Mouse (Mus musculus) adrenal gland, postnatal 10 days (tissue): Measurements from ENCODE around the gene Optn. TPM values are rescaled to one million over a fixed set of nuclear protein-coding genes. Genes with fewer than 3 reads are reported as not detected.
"Not testable (repeated sequence)": the region's sequence is repeated elsewhere in the genome, so short reads cannot be mapped to it uniquely, and the experiment has no call there.

Experiments used
- DNase-seq: peaks from one replicate; pipeline ENCODE4 v3.0.0; 2021; ENCODE audit warnings: mixed read lengths
- long read RNA-seq, 2 experiments: library from polyadenylated mRNA; stranded (forward); transcript quantifications; one replicate each; pipeline ENCODE4 v2.0.0; 2021
- total RNA-seq, 2 experiments: library from RNA; stranded (reverse); gene quantifications; 2 replicates each; pipeline ENCODE4 v1.2.3; 2021

Gene Optn
- 10 to 100 TPM; 62.8 to 75.2 TPM for total RNA-seq
- long read RNA-seq, experiment 1, transcript Optn-201 (15 exons, 2,411 nt) = minor isoform, 20 of 154 reads
- long read RNA-seq, experiment 1, transcript Optn-202 (14 exons, 2,614 nt) = major isoform, 72 of 154 reads
- long read RNA-seq, experiment 1, partial matches to known transcripts = 30 of 154 reads
- long read RNA-seq, experiment 1, other reads (novel, unspliced or antisense) = 32 of 154 reads
- long read RNA-seq, experiment 2, transcript Optn-202 (14 exons, 2,614 nt) = major isoform, 46 of 81 reads
- long read RNA-seq, experiment 2, transcript Optn-201 (15 exons, 2,411 nt) = minor isoform, 6 of 81 reads
- long read RNA-seq, experiment 2, partial matches to known transcripts = 6 of 81 reads
- long read RNA-seq, experiment 2, other reads (novel, unspliced or antisense) = 23 of 81 reads

DNA sequence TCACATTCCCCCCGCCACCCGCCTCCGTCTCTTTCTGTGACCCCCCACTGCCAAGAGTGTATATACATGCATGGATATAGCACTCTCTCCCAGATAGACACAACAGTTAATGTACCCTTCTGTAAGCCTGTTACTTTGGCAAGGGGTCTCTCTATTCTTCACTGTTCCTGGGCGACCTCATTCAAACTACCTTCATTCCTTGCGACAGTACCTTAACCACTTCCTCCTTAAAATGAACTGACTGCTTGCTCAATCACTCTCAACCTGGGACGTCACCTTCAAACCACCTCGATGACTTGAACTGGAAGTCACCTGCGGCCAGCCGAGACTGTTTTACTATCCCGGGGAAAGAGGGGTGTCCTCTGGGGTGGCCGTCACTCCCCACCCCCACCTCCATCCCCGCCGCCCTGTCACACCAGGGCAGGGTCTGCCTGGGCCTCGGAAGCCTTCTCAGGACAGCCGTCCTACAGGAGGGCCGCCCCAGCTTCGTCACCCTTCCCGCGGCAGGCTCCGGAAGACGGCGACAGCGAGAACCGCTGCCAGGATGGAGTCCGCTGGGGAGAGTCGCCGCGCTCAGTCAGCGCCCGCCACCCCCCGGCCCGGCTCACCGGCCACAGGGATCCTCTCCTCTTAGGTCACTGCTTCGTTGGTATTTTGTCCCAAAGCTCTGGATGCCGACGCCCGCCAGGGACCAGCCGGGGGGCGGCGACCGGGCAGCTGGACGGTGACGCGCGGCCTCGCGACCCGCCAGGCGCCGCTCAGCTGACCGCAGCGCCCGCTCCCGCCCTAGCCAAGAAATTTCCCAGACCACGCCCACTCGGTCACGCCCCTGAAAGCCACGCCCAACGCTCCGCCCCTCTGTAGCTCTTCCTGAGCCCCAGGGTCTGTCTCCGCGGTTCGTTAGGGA is at the start of gene Optn:
Optn (minus strand) TSS at position 753 of the 907 bp plus-strand sequence.
- DNase-seq = peak; percentile 95

- no peak for DNase-seq
Measured at GRCm38 (mm10) chr2:5112785-5113291, 49.0 kb upstream of the Optn start.

GRCm38 (mm10) chr2:5102891-5103290 is 39.0 kb upstream of the Optn start:
- DNase-seq = no peak

DNA sequence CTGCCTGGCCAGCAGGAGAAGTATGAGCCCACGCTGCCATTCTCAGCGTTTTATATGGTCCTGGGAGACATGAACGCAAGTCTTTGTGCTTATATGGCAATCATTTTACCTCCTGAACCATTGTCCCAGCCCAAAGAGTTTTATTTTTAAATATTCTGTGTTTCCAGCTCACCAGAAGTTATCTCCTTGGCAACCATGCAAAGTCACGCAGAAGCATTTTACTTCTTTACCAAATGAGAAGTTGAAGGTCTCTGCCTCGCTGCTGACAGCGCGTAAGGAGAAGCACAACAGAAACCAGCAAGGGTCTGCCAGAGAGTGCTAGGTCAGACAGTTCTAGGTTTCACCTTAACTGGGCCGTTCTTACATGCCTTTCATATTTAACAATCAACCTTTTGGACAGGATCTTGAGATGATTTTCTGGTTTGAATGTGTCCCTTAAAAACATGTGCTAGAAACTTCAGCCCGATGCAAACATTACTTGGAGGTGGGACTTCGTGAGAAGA is 37.9 kb upstream of the Optn start:
- no peak for DNase-seq

GRCm38 (mm10) chr2:5099176-5099575 is 35.3 kb upstream of the Optn start:
- no peak for DNase-seq

DNA sequence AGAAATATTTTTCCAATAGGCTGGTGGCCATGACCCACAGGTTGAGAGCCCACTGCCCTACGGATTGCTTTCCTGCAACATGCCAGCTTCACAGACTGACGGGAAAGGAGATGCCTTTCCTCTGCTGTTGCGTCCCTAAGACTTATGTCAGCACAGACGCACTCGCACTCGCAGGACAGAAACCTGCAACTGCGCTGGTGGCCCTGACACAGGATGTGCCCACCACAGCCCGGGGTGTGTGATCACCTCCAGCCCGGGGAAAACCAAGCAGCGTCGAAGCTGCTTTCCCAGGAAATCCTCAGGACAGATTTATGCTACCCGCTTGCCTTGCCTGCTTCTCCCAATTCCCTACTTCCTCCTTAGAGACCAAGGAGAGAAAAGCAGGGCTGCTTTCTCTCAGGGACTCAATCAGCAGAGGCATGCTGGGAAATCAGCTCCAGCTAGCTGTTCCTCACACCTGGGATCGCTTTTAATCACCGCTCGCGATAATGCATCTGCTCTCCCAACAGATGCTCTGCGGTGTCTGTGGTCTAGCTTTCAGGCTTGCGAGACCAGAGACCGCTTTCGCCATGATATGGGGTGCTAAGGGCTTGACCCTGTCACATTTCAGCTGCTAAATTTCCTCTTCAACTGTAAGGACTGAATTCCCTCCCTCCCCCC is 34.1 kb upstream of the Optn start:
- peak; percentile 9 for DNase-seq

DNA sequence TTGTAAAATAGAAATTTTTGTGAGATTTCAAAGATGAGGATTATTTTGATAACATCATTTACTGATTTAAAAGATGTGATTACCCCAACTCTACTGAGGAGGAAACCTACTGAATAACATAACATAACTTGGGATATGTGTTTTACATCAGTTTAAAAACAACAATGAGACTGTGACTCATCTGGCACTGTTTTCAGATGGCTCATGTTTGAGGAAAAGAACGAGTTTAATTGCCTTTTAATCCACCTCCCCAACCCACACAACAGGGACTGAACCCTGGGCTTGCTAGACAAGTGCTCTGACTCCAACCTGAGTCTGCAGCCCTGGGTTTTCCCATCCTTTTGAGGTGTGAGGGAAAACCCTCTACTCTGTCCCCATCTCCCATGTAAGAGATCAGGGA is 31.5 kb upstream of the Optn start:
- DNase-seq = no peak

DNA sequence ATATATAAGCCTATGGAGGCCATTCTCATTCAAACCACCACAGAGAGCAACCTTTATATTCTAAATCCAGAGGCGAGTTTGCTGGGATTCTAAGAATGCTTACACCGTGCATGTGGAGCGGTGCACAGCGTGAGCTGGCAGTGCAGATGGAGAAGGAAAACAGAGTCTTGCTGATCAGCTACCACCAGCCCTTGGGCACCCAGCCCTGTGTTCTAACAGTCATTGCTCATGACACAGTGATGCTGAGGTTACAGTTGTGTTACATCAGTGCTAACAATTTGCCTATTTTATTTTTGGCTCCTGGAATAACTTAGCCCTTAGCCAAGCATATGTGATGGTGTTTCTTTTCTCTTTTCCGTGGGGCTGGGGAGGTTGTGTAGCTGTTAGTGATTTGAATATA is 31.0 kb upstream of the Optn start:
- no peak for DNase-seq

- DNase-seq = peak; percentile 17
Measured at GRCm38 (mm10) chr2:5090385-5090784, 26.5 kb upstream of the Optn start.

DNA sequence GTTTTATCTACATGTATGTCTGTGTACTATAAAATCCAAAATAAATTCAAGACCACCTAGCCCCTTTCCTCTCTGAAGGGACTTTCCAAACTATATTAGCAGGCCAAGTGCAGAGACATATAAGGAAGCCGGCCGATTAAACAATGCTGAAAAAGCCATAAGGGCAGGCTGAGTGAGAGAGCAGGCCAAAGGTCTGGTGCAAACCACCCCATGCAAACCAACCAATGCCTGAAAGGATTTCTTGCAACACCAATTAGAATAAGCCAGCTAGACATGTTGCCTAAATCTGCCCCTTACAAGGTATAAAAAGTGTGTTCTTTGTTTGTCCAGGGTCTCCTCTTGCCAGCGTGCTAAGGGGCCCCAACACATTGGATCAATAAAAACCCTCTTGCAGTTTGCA is 23.8 kb upstream of the Optn start:
- DNase-seq = peak; percentile 31

DNA sequence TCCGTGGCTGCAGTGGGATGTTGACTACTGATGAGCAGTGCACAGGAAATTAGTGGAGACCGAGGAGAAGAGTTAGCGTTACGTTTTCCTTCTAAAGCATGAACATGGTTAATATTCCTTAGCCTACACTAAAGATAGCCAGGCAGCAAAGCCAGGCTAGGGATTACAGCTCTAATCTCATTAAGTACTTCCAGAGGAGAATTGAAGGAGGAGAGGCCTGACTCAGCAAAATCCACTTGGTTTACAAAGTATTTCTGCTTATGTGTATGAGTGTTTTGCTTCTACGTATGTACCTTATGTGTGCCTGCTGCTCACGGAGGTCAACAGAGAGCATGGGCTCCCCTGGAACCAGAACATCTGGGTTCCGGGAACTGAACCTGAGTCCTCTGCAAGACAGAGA is 19.9 kb upstream of the Optn start:
- no peak for DNase-seq

- peak; percentile 72 for DNase-seq
Measured at GRCm38 (mm10) chr2:5080053-5080787, 16.4 kb upstream of the Optn start.

DNA sequence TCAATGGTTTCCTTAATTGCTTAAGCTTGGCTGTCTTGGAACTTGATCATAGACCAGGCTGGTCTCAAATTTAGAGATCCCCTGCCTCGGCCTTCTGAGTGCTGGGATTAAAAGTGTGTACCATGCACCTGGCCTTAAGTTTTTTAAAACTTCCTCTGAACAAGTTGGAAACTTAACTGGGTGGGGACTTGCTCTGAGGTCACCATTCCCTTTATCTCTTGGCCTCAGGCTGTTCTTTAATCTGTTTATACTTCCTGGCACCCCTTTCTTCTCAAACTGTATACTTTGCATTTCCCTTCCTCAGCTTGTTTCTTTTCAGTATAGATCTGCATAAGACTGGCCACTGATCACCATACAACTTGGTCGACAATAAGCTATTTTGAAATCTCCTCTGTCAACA is 14.1 kb upstream of the Optn start:
- DNase-seq = no peak

GRCm38 (mm10) chr2:5077490-5077889 is 13.6 kb upstream of the Optn start:
- no peak for DNase-seq

- no peak for DNase-seq
Measured at GRCm38 (mm10) chr2:5075856-5076255, 12.0 kb upstream of the Optn start.

DNA sequence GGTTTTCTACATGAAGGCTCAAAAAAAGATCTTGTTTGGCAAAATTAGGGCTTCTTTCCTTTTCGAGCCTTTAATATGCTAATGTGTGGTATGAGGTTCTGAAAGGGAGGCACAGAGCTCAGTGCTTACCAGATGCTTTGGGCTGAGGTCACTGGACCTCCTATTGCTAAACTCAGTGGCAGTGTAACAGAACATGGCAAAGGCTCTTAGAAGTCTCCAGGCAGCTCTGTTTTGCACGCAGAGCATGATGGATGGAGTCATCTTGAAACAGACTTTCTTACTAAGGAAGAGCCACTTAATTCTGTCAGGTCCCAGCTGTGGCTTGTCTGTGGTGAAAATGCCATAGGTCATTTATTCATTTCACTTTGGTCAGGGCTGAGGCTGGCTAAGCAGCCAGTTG is 11.6 kb upstream of the Optn start:
- DNase-seq = no peak

- DNase-seq = no peak
Measured at GRCm38 (mm10) chr2:5073785-5074184, 9.9 kb upstream of the Optn start.

- no peak for DNase-seq
Measured at GRCm38 (mm10) chr2:5067951-5068350, 4.1 kb upstream of the Optn start.

DNA sequence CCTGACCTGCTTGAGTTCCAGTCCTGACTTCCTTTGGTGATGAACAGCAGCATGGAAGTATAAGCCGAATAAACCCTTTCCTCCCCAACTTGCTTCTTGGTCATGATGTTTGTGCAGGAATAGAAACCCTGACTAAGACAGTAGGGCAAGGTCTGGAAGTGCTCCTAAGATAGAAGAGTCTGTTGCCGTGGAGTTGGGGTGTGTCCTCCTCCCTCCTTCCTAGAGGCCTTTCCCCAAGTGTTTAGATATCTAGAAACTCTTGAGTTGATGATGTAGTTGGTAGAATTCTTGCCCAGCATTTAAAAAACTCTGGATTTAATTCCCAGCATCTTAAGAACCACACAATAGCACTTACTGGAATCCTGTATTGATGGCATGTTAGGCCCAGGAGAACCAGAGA is 3.4 kb upstream of the Optn start:
- DNase-seq = not testable (repeated sequence)

DNA sequence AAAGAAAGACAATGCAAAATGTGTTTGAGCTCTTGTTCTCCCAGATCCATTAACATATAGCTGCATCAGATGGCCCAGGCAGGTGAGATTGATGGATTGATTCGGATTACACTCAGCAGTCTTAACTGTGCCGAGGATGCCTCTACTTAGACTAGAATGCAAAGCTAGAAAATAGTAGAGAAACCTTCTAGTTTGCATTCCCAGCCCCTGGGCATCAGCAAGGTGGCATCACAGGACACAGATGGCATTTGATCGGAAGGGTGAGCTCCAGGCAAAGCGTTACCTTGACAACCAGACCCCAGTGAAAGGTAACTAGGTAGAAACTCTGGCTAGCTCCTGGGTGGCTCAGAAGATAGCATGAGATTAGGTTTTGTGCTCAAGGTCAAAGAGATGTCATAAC is 396 bp upstream of the Optn start:
- no peak for DNase-seq

GRCm38 (mm10) chr2:5062496-5063298 is 1.2 kb downstream of the Optn start:
- no peak for DNase-seq
